Mouse (Mus musculus) brown adipose tissue, adult 24 weeks (tissue): Measurements from ENCODE around the gene Wnt16. TPM values are rescaled to one million over a fixed set of nuclear protein-coding genes. Genes with fewer than 3 reads are reported as not detected.

Experiments used
- H3K27ac ChIP-seq: fragments of 200-500 bp; replicated peaks from 2 replicates; pipeline ENCODE4 v1.5.1; 2012; ENCODE audit warnings: low read depth, mild to moderate bottlenecking, low read length
- H3K4me1 ChIP-seq: fragments of 200-500 bp; 2 replicates; pipeline ENCODE4 v1.6.1; 2012; ENCODE audit warnings: low read length, mixed read lengths; ENCODE audit not compliant: control insufficient read depth, insufficient read depth, insufficient read length
- H3K4me3 ChIP-seq: fragments of 200-500 bp; 2 replicates; pipeline ENCODE4 v1.5.1; 2012; ENCODE audit warnings: low read depth, mild to moderate bottlenecking, low read length, moderate library complexity; ENCODE audit not compliant: insufficient read depth
- polyA plus RNA-seq: library from polyadenylated mRNA; stranded (reverse); fragments of >200 nt; gene quantifications from 2 replicates; pipeline ENCODE4 v1.2.4, GENCODE M21; 2012; ENCODE audit not compliant: missing spikeins, insufficient read depth, insufficient read length

The Wnt16 gene
- polyA plus RNA-seq, 1 experiment: not detected

GRCm38 (mm10) chr6:22343706-22344105 lies 55.7 kb downstream of the Wnt16 start:
- H3K4me3 ChIP-seq: no peak overlapping the region
- H3K27ac ChIP-seq: no peak overlapping the region

DNA sequence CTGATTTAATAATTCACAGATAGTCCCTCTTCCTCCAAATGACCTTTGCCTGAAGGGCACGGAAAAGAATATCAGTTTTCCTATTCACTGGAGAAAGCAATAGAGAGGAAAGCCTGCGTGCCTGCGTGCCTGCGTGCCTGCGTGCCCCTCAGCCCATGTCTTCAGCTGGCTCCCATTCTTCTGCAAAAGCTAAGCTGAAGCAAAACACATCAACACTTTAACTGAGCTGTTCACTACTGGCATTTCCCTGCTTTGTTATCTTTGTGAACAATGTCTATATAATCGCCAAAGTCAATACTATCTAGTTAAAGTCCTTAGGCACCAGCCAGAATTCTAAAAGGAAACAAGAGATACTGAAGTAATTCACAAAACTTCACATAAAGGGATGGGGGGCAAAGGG lies 56.4 kb downstream of the Wnt16 start:
- Histone ChIP-seq H3K4me3 (no peak overlapping the region), H3K27ac (no peak overlapping the region), H3K4me1 (peaks cover 6% of the 10 kb centered on the region; the same call in 1 of the 2 replicates)

More at GRCm38 (mm10) chr6:22343706-22344105, 55.7 kb downstream of the Wnt16 start:
- H3K4me1 ChIP-seq: peaks cover 6% of the 10 kb centered on the region; the same call in 1 of the 2 replicates

DNA sequence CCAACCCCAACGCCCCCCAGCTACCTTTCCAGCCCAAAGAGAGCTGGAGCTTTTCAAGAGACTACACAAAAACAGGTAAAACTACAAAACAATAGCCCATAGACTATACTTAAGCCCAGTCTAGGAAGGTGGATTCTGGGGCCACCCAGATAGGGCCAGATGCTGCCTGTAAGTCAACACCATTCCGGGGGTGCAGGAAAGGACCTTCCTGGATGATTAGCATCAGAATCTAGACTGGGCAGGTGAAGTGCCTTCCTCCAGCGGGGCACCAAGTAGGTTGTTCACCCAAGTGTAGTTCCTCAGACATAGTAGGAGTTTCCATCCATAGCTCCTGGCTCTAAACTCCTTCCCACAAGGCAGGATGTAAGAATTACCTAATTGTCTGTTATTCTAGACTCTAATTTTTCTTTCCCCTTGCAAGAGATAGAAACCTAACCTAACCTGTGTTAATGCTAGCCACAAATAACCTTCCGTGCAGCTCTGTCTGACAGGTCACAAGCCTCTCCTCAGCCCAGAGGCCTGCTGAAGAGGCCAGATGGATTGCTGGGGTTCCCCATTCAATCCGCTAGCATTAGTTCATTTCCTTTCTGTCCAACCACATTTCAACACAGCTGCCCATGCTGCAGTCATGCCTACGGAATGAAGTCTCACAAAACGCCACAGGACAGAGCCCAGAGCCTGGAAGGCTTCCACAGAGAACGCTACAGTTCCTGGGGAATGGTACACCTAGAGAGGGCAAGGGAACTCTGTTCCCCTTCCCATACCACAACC lies 59.3 kb downstream of the Wnt16 start:
- peaks cover 6% of the 10 kb centered on the region for H3K4me1 ChIP-seq
- no peak overlapping the region for H3K27ac ChIP-seq
- no peak overlapping the region for H3K4me3 ChIP-seq

Other genes with a start within 250 kb of the Wnt16 start
- gene Fam3c, start 68.0 kb downstream of the Wnt16 start, polyA plus RNA-seq: 24.9 and 26.4 TPM in 2 replicates